In the genomic region with DNA sequence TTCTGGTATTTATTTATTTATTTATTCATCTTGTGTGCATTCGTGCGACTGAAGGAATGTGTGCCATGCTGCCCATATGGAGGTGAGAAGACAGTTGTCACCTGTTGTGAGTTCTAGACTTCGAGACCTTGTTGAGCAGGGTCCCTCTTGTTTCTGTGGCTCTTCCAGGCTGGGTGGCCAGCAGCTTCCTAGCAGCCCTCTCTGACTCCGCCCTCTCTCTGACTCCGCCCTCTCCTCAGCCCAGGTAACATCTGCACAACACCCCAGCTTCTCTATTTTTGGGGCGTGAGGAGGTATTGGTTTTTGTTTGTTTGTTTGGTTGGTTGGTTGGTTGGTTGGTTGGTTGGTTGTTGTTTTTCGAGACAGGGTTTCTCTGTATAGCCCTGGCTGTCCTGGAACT, we compare ENCODE assay signal across 15 mouse cellular contexts. TPM values are rescaled to one million over a fixed set of nuclear protein-coding genes. Genes with fewer than 3 reads are reported as not detected.
"Had no signal": no experiment of that assay in that cellular context is flagged by ENCODE, and none has a peak within 500 bp of the region (broad histone marks: within the 10 kb centered on the region; RNA-seq: fewer than 3 reads in every experiment).

No protein-coding gene starts in this region.

- H3K36me3 ChIP-seq: kidney, embryonic 15.5 days; limb, embryonic 15.5 days; liver, embryonic 13.5 days; midbrain, embryonic 10.5 days; neural tube, embryonic 13.5 days; stomach, embryonic 15.5 days had no signal

- DNase-seq: kidney, adult 18-20 months; kidney, postnatal 14 days; layer of hippocampus, postnatal 36 days; liver, embryonic 13.5 days; lung, adult 18-20 months; lung, postnatal 4 days; right cerebral cortex, postnatal 14 days; thymus, postnatal 36 days had no signal

- H3K4me1 ChIP-seq: kidney, embryonic 15.5 days; limb, embryonic 15.5 days; liver, embryonic 13.5 days; midbrain, embryonic 10.5 days; neural tube, embryonic 13.5 days; stomach, embryonic 15.5 days had no signal

- H3K9ac ChIP-seq: kidney, embryonic 15.5 days; limb, embryonic 15.5 days; liver, embryonic 13.5 days; neural tube, embryonic 13.5 days; stomach, embryonic 15.5 days had no signal

- H3K27ac ChIP-seq: kidney, embryonic 15.5 days; limb, embryonic 15.5 days; liver, embryonic 13.5 days; midbrain, embryonic 10.5 days; neural tube, embryonic 13.5 days; stomach, embryonic 15.5 days had no signal

- H3K4me3 ChIP-seq: kidney, embryonic 15.5 days; limb, embryonic 15.5 days; liver, embryonic 13.5 days; midbrain, embryonic 10.5 days; neural tube, embryonic 13.5 days; stomach, embryonic 15.5 days had no signal

- H3K4me2 ChIP-seq: kidney, embryonic 15.5 days; limb, embryonic 15.5 days; liver, embryonic 13.5 days; neural tube, embryonic 13.5 days; stomach, embryonic 15.5 days had no signal

- ATAC-seq: midbrain, embryonic 16.5 days had no signal

- H3K9me3 ChIP-seq: kidney, embryonic 15.5 days; limb, embryonic 15.5 days; liver, embryonic 13.5 days; midbrain, embryonic 10.5 days; neural tube, embryonic 13.5 days; stomach, embryonic 15.5 days had no signal

- H3K27me3 ChIP-seq: limb, embryonic 15.5 days; neural tube, embryonic 13.5 days; stomach, embryonic 15.5 days had no signal

RNA-seq across cellular contexts. Expression of a gene that starts 38.2 kb away (rescaled TPM):
- polyA plus RNA-seq: testis, adult 2 months had no signal

RNA-seq across cellular contexts. Expression of a gene that starts 59.3 kb away (rescaled TPM):
- polyA plus RNA-seq: neural tube, embryonic 13.5 days; stomach, embryonic 15.5 days had no signal
